Mouse (Mus musculus): ENCODE measurements around the gene Zbtb45.

Zbtb45 gene

GRCm38 (mm10) chr7:13010005-13010908, at the start of gene Zbtb45:
Gene Zbtb45, minus strand, starts transcription at chr7:13010034.
- 8% methylated on average over 26 of the region's 26 CpGs for WGBS

GRCm38 (mm10) chr7:13059536-13059935, 49.7 kb upstream of the Zbtb45 start:
- 87% methylated on average over 9 of the region's 9 CpGs for WGBS

GRCm38 (mm10) chr7:13056913-13057700, 47.3 kb upstream of the Zbtb45 start:
- WGBS: 65% methylated on average over 8 of the region's 8 CpGs

- WGBS: under 1% methylated on average over 41 of the region's 41 CpGs
Measured at GRCm38 (mm10) chr7:13054287-13055010, 44.6 kb upstream of the Zbtb45 start, which contains the start of gene Mzf1. Gene Mzf1, minus strand, starts transcription at chr7:13054764.

GRCm38 (mm10) chr7:13053961-13054286, 44.1 kb upstream of the Zbtb45 start:
- 1% methylated on average over 15 of the region's 15 CpGs for whole genome bisulfite sequencing

- WGBS: 90% methylated on average over 2 of the region's 2 CpGs
Measured at GRCm38 (mm10) chr7:13053501-13053900, 43.7 kb upstream of the Zbtb45 start.

GRCm38 (mm10) chr7:13053001-13053400, 43.2 kb upstream of the Zbtb45 start:
- 90% methylated on average over 13 of the region's 13 CpGs for WGBS

GRCm38 (mm10) chr7:13046084-13046483, 36.2 kb upstream of the Zbtb45 start:
- 9% methylated on average over 2 of the region's 2 CpGs for WGBS

GRCm38 (mm10) chr7:13044254-13044625, 34.4 kb upstream of the Zbtb45 start:
- 10% methylated on average over 23 of the region's 23 CpGs for WGBS

GRCm38 (mm10) chr7:13043445-13044253, 33.8 kb upstream of the Zbtb45 start:
- 10% methylated on average over 88 of the region's 88 CpGs for WGBS

GRCm38 (mm10) chr7:13043120-13043444, 33.2 kb upstream of the Zbtb45 start:
- 59% methylated on average over 16 of the region's 16 CpGs for WGBS

GRCm38 (mm10) chr7:13042511-13042910, 32.7 kb upstream of the Zbtb45 start:
- 83% methylated on average over 6 of the region's 6 CpGs for WGBS

- WGBS: 92% methylated on average over 1 of the region's 1 CpGs
Measured at GRCm38 (mm10) chr7:13041256-13041655, 31.4 kb upstream of the Zbtb45 start.

- WGBS: 43% methylated on average over 1 of the region's 1 CpGs
Measured at GRCm38 (mm10) chr7:13039181-13039580, 29.3 kb upstream of the Zbtb45 start.

GRCm38 (mm10) chr7:13038621-13039169, 28.9 kb upstream of the Zbtb45 start:
- 4% methylated on average over 15 of the region's 15 CpGs for WGBS

GRCm38 (mm10) chr7:13037901-13038555, 28.2 kb upstream of the Zbtb45 start, which contains the start of gene Ube2m:
Gene Ube2m, minus strand, starts transcription at chr7:13038275.
- WGBS: 0% methylated on average over 64 of the region's 65 CpGs

- under 1% methylated on average over 33 of the region's 33 CpGs for WGBS
Measured at GRCm38 (mm10) chr7:13037366-13037765, 27.5 kb upstream of the Zbtb45 start.

GRCm38 (mm10) chr7:13036806-13037205, 27.0 kb upstream of the Zbtb45 start:
- WGBS: 21% methylated on average over 4 of the region's 4 CpGs

- WGBS: 76% methylated on average over 17 of the region's 17 CpGs
Measured at GRCm38 (mm10) chr7:13035211-13035855, 25.5 kb upstream of the Zbtb45 start.
